Mouse (Mus musculus): ENCODE measurements around the gene Itgb4. TPM values are rescaled to one million over a fixed set of nuclear protein-coding genes. Genes with fewer than 3 reads are reported as not detected.

Itgb4 gene
- polyA plus RNA-seq (2012; rRNA removed; ENCODE audit: low replicate concordance) = 5.8 and 15.3 TPM in 2 replicates

DNA sequence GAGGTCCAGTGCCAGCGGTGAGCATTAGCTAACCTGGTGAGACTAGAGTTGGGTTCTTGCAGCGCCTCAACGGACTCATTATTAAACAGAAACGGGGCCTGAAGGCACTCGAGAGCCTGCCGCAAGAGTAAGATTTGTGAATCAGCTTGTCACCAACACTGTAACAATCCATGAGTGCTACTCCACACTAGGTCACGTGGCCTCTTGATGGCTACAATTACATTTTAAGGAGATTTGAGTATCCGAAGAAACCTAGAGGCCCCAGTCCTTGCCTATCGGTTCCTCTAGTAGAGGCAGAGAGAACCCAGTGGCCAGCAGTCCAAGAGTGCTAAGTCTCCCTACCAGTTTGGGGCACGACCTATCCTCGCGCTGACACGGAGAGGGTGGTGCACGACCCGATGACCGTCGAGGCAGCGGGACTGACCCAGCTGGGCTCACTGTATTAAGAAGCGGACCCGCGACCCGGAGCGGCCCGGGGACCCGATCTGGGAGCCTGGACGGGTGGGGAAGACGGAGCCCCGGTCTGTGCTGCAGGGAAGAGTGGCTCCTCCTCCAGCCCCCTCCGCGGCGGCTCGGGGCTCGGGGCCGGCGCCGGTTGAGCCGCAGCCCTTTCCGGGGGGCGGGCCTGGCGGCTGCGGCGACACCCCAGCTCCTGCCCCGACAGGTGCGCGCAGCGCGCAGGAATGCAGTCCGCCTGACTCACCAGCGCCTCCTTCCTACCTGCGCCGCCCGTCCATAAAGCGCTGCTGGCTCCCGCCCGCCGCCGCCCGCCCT is at the start of gene Itgb4:
Gene Itgb4 (plus strand): TSS at position 401 of the 774 bp plus-strand sequence.

DNA sequence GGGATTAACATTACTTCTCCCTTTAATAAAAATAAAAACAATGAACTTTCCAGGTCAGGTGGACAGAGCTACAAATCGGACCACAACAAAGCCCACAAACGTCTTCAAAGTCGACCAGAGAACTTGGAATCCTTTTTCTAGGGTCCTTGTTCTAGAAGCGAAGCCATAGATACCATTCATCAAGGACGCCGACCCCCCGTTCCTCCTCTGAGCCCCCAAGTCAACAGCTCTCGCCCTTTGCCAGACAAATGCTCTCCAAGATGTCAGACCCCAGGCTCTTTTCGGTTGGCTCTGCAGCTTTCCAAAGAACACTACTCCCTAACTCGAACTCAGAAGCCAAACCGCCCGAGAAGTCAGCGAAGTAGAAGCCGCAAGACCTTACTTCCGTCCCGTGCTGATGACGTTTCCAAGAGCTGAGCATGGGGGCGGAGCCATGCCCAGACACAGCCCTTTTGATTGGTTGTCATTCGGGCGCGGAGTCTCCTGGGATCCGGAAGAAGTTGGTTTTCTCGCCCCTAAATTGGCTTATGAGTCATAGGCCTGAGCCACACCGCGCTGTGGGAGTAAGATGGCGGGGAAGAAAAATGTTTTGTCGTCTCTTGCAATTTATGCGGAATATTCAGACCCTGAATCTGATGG is 41.3 kb upstream of the Itgb4 start, which contains the start of the genes Sap30bp and Recql5:
Gene Sap30bp (plus strand): TSS at position 175 of the 639 bp plus-strand sequence.
Gene Recql5 (minus strand): TSS at position 370 of the 639 bp plus-strand sequence.

DNA sequence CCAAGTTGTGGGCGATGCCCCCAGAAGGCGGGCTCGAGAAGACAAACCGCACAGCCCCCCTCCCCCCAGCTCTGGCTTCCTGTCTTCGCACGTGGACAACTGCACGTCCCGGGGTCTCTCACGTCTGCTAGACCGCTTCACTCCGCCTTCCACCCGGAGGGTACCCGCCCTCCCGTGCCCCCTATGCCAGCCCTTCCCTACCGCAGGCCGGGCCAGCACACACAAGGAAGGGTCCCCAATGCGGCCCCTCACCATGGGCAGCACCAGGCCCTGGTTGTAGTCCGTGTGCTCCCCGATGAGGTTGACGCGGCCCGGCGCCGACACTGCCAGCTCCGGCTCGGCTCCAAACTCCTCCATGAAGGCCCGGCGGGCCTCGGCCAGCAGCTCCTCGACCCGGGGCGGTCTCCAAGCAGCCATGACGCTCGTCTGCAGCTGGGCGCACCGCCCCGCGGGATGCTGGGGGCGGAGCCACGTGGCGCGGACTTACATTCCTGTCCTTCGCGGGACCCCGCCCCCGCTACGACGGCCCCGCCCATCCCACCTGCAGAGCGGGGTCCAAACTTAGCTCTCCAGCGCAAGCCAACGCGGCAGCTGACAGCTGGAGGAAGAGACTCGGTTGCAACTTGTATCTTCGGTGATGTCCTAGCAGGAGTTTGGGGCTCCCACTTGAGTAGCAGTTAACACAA is 37.9 kb downstream of the Itgb4 start, which contains the start of gene Galk1:
Gene Galk1 (minus strand): TSS at position 458 of the 686 bp plus-strand sequence.

DNA sequence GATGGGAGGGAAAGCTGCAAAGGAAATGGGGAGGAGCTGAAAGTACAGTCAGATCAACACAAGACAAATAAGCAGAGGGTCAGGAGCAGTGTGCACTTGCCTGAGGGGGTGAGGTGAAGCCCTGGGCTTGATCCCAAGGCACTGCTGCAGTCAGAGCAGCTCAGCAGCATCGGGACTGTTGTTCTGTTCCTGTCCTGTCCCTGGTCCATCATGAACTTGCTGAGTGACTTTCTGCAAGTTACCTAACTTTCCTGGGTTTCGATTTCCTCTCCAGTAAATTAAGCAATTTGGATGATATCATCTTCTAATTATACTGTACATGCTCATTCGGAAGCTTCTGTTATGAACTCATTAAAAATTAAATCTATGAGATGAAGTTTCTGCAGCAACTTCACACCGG is 53.2 kb downstream of the Itgb4 start, which contains the start of gene H3f3b:
Gene H3f3b (minus strand): TSS at position 207 of the 400 bp plus-strand sequence.

DNA sequence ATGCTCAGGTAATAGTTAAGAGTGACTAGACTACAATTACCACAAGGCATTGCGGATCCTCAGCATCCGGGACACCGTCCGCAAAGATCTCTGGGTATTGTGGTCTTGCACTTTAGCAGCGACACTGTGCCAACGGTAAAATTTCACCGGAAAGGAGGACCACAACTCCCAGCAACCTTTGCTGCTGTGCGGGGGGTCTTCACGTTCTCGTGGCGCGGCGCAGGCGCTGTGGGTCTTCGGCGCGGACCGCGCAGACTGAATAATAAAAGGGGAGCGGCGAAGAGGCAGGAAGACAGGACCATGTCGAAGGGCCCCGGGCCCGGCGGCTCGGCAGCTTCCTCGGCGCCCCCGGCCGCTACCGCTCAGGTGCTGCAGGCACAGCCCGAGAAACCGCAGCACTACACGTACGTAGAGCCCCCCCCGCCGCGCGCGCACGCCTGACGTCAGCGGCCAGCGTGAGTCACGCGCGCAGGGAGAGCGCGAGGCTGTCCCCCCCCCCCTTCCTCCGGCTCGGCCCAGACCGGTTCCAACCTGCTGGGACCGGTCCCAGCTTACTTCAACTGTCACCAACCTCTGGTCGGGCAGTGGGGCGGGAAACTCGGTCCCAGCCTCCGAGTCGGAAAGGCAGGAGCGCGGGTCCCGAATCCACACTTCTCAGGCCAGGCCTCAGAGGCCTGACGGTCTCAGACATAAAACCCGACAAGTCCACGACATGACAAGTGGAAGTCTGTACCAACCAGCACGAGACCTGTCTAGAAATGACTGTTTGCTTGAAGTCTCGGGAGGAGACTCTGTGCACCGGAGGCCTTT is 55.8 kb downstream of the Itgb4 start, which contains the start of gene Unk:
Gene Unk (plus strand): TSS at position 235 of the 810 bp plus-strand sequence.

Other genes starting within 250 kb of the Itgb4 start
- gene Tmem94, start 209.3 kb upstream of the Itgb4 start, polyA plus RNA-seq (2012; rRNA removed; ENCODE audit: low replicate concordance) = 52.5 and 77.3 TPM in 2 replicates
- gene Caskin2, start 161.1 kb upstream of the Itgb4 start, polyA plus RNA-seq (2012; rRNA removed; ENCODE audit: low replicate concordance) = 39.5 and 48.4 TPM in 2 replicates
- gene Tsen54, start 160.0 kb upstream of the Itgb4 start, polyA plus RNA-seq (2012; rRNA removed; ENCODE audit: low replicate concordance) = 21.7 and 39.4 TPM in 2 replicates
- gene Llgl2, start 150.7 kb upstream of the Itgb4 start, polyA plus RNA-seq (2012; rRNA removed; ENCODE audit: low replicate concordance) = 16.3 and 41.0 TPM in 2 replicates
- gene Myo15b, start 116.3 kb upstream of the Itgb4 start, polyA plus RNA-seq (2012; rRNA removed; ENCODE audit: low replicate concordance) = 0.13 and 0.39 TPM in 2 replicates
- gene Smim5, start 74.7 kb upstream of the Itgb4 start, polyA plus RNA-seq (2012; rRNA removed; ENCODE audit: low replicate concordance) = 2.2 and 5.1 TPM in 2 replicates
- gene Smim6, start 62.7 kb upstream of the Itgb4 start, polyA plus RNA-seq (2012; rRNA removed; ENCODE audit: low replicate concordance) = 0.16 and 0.94 TPM in 2 replicates
- gene Sap30bp, start 41.4 kb upstream of the Itgb4 start, polyA plus RNA-seq (2012; rRNA removed; ENCODE audit: low replicate concordance) = 20.3 and 29.8 TPM in 2 replicates
- 19.0 and 25.1 TPM in 2 replicates for gene Recql5, start 41.2 kb upstream of the Itgb4 start, polyA plus RNA-seq (2012; rRNA removed; ENCODE audit: low replicate concordance)
- gene Galk1, start 38.0 kb downstream of the Itgb4 start, polyA plus RNA-seq (2012; rRNA removed; ENCODE audit: low replicate concordance) = 26.1 and 53.1 TPM in 2 replicates
- 78.9 and 242 TPM in 2 replicates for gene H3f3b, start 53.3 kb downstream of the Itgb4 start, polyA plus RNA-seq (2012; rRNA removed; ENCODE audit: low replicate concordance)
- 23.6 and 56.2 TPM in 2 replicates for gene Unk, start 55.6 kb downstream of the Itgb4 start, polyA plus RNA-seq (2012; rRNA removed; ENCODE audit: low replicate concordance)
- gene Unc13d, start 103.3 kb downstream of the Itgb4 start, polyA plus RNA-seq (2012; rRNA removed; ENCODE audit: low replicate concordance) = 1.7 and 7.5 TPM in 2 replicates
- gene Wbp2, start 112.3 kb downstream of the Itgb4 start, polyA plus RNA-seq (2012; rRNA removed; ENCODE audit: low replicate concordance) = 189 and 264 TPM in 2 replicates
- gene Trim47, start 152.5 kb downstream of the Itgb4 start, polyA plus RNA-seq (2012; rRNA removed; ENCODE audit: low replicate concordance) = 41.1 and 61.3 TPM in 2 replicates
- 12.7 and 19.1 TPM in 2 replicates for gene Trim65, start 156.4 kb downstream of the Itgb4 start, polyA plus RNA-seq (2012; rRNA removed; ENCODE audit: low replicate concordance)
- 43.3 and 80.0 TPM in 2 replicates for gene Mrpl38, start 164.2 kb downstream of the Itgb4 start, polyA plus RNA-seq (2012; rRNA removed; ENCODE audit: low replicate concordance)
- 15.9 and 34.9 TPM in 2 replicates for gene Fbf1, start 193.5 kb downstream of the Itgb4 start, polyA plus RNA-seq (2012; rRNA removed; ENCODE audit: low replicate concordance)
- gene Ten1, start 224.1 kb downstream of the Itgb4 start, polyA plus RNA-seq (2012; rRNA removed; ENCODE audit: low replicate concordance) = 11.0 and 38.0 TPM in 2 replicates
- 158 and 369 TPM in 2 replicates for gene Acox1, start 224.3 kb downstream of the Itgb4 start, polyA plus RNA-seq (2012; rRNA removed; ENCODE audit: low replicate concordance)

Measured in subcutaneous adipose tissue, adult 2 months (tissue).